Mouse (Mus musculus) lung, postnatal 0 days (tissue): ENCODE measurements around the gene Abraxas2. TPM values are rescaled to one million over a fixed set of nuclear protein-coding genes. Genes with fewer than 3 reads are reported as not detected.

Experiments used
- ATAC-seq: fragments of 200-750 bp; cut with Nextera tagmentation; 2 replicates; pipeline ENCODE4 v1.8.0; 2017; ENCODE audit warnings: moderate library complexity
- DNase-seq: peaks from one replicate; pipeline ENCODE4 v3.0.0-alpha.2; 2016; ENCODE audit warnings: low spot score
- H3K27ac ChIP-seq: fragments of 300-500 bp; sonication (generic); 2 replicates; pipeline ENCODE4 v1.5.1; 2014; ENCODE audit warnings: antibody characterized with exemption, mild to moderate bottlenecking, low read length, mixed read lengths
- H3K27me3 ChIP-seq: fragments of 300-500 bp; sonication (generic); replicated peaks from 2 replicates; pipeline ENCODE4 v1.6.1; 2014; ENCODE audit warnings: low read length, mixed read lengths; ENCODE audit not compliant: insufficient read depth
- H3K36me3 ChIP-seq: fragments of 300-500 bp; sonication (generic); 2 replicates; pipeline ENCODE4 v1.6.1; 2014; ENCODE audit warnings: low read length, mixed read lengths; ENCODE audit not compliant: insufficient read depth
- H3K4me1 ChIP-seq: fragments of 300-500 bp; sonication (generic); 2 replicates; pipeline ENCODE4 v1.6.1; 2014; ENCODE audit warnings: antibody characterized with exemption, low read depth, low read length, mixed read lengths; ENCODE audit not compliant: insufficient read depth
- H3K4me2 ChIP-seq: fragments of 300-500 bp; sonication (generic); replicated peaks from 2 replicates; pipeline ENCODE4 v1.6.1; 2014; ENCODE audit warnings: low read depth, mild to moderate bottlenecking, low read length, moderate library complexity, mixed read lengths
- H3K4me3 ChIP-seq: fragments of 300-500 bp; sonication (generic); 2 replicates; pipeline ENCODE4 v1.5.1; 2014; ENCODE audit warnings: low read depth, low read length
- H3K9ac ChIP-seq: fragments of 300-500 bp; sonication (generic); replicated peaks from 2 replicates; pipeline ENCODE4 v1.6.1; 2014; ENCODE audit warnings: low read depth, mild to moderate bottlenecking
- H3K9me3 ChIP-seq: fragments of 300-500 bp; sonication (generic); 2 replicates; pipeline ENCODE4 v1.6.1; 2016; ENCODE audit warnings: low read length, mixed read lengths
- CTCF ChIP-seq: IDR thresholded peaks from 2 replicates; pipeline ENCODE4 v1.5.1; 2016; ENCODE audit warnings: antibody characterized with exemption, mild to moderate bottlenecking
- EP300 ChIP-seq: IDR thresholded peaks from 2 replicates; pipeline ENCODE4 v1.6.1; 2016; ENCODE audit warnings: antibody characterized with exemption, mild to moderate bottlenecking, control low read depth
- WGBS: fragments of 180-500 bp; shearing (Covaris S2); extraction: QIAGEN DNeasy Blood & Tissue Kit; methylation state at CpG from one replicate; pipeline ENCODE4 v1.1.7; 2014; 5-methylcytosine and 5-hydroxymethylcytosine counted together
- polyA plus RNA-seq: library from polyadenylated mRNA; unstranded; fragments of >200 nt; fragmentation: Nextera tagmentation; extraction: Ambion mirVana; gene quantifications from 2 replicates; pipeline ENCODE4 v1.2.1, GENCODE M21; 2015

Gene Abraxas2
- polyA plus RNA-seq, 1 experiment from 2014 or later = 26.7 TPM

DNA sequence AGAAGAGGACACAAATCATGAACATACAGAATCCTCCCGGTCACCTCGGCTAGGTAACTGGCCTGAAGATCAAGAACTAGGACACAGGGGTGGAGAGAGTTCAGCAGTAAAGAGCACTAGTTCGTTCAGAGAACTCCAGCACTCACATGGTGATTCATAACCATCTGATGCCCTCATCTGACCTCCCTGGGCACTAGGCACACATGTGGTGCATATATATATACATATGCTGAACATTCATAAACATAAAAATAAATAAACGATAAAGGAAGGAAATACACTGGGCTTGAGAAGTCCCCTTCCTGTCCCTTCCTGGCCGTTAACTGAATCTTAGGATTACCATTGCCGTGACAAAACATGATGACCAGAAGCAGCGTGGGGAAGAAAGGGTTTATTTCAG lies 33.8 kb downstream of the Abraxas2 start:
- Histone ChIP-seq H3K4me1 (no peaks in the 10 kb centered on the region), H3K9me3 (no peaks in the 10 kb centered on the region), H3K27ac (no peak overlapping the region), H3K4me3 (no peak overlapping the region), H3K4me2 (no peak overlapping the region), H3K9ac (no peak overlapping the region), H3K36me3 (no peaks in the 10 kb centered on the region), H3K27me3 (no peaks in the 10 kb centered on the region)
- WGBS = 57% methylated on average over 7 of the region's 7 CpGs
- DNase-seq = no peak
- TF ChIP-seq CTCF (no peak), EP300 (no peak)
- no peak for ATAC-seq

DNA sequence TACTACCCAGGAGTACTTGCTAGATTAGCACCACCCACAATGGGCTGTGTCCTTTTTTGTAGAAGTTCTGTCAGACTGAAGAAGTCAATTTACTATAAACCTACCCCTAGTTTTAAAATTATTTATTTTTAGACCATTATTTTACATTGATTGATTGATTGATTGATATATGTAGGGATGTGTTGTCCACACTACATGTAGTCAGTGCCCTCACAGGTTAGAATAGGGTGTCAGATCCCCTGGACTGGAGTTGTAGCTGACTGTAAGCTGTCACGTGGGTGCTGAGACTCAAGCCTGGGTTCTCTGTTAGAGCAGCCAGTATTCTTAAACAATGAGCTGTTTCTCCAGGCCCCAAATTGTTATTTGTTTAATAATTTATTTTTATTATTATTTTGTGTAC lies 34.3 kb downstream of the Abraxas2 start:
- WGBS = 83% methylated on average over 1 of the region's 1 CpGs
- Histone ChIP-seq H3K36me3 (no peaks in the 10 kb centered on the region), H3K9me3 (no peaks in the 10 kb centered on the region), H3K9ac (no peak overlapping the region), H3K27me3 (no peaks in the 10 kb centered on the region), H3K4me3 (no peak overlapping the region), H3K4me2 (no peak overlapping the region), H3K27ac (no peak overlapping the region), H3K4me1 (no peaks in the 10 kb centered on the region)
- DNase-seq = no peak
- ATAC-seq = no peak
- TF ChIP-seq EP300 = no peak
- TF ChIP-seq CTCF = no peak

DNA sequence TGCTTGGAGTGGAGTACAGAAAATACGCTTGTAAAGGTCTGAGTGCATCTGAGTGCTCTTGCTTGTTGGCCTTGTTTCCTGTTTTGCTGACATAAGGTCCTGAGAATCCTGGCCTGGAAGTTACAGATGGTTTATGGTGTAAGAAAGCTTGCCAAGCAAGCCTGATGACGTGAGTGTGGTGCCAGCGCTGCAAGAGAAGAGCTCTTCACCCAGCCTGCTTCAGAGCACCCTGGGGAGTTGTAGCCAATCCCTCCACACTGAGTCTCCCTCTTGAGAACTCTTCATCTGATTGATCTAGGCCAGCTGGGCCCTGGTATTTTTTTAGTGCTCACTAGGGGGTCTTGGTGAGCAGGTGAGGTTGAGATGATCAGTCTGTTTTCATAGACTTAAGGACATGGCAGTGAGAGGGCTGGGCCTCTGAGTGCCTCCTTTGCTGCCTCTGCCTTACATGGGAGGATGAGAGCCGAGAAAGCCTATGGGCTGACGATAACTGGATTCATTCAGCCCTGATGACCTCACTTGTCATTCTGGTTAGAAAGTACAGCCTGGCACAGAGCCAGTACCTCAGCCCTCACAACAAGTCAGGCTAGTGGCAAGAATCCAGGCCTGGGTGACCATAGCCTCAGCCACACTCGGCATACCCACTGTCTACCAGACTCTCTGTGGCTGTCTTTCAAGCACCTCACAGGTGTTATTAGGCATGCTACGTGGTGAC lies 36.0 kb downstream of the Abraxas2 start:
- DNase-seq = peak; percentile 88
- Histone ChIP-seq H3K4me3 (no peak overlapping the region), H3K27ac (no peak overlapping the region), H3K9ac (no peak overlapping the region), H3K4me1 (no peaks in the 10 kb centered on the region), H3K36me3 (no peaks in the 10 kb centered on the region), H3K4me2 (no peak overlapping the region), H3K9me3 (no peaks in the 10 kb centered on the region), H3K27me3 (no peaks in the 10 kb centered on the region)
- TF ChIP-seq EP300 (no peak), CTCF (no peak)
- WGBS = 34% methylated on average over 7 of the region's 7 CpGs
- ATAC-seq = peak; percentile 91

DNA sequence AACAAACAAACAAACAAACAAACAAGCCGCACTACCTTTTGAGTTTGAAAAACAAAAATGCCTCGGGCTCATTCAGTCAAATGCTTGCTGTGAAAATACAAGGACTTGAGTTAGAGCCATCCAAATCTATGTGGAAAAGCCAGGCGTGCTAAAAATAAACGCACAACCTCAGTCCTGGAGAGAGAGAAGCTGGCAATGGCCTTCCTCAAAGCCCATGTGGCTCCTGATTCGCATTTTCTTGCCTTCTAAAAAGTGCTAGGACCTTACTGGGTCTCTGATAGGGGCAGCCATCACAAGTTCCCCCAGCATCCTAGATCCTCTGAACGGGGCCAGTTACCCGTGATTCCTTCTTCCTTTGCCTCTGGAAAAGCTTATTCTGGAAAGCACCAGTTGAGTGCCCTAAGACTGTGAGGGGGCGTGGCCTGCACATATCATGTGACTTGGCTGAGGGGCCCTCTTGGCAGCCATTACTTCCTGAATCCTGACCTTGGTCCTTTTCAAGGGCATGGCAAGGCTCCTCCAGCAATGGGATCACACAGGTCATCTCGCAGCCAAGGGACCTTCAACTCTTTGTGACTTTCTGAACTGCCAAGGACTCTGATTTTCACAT lies 37.3 kb downstream of the Abraxas2 start:
- H3K27ac ChIP-seq = no peak overlapping the region
- H3K4me1 ChIP-seq = no peaks in the 10 kb centered on the region
- 82% methylated on average over 9 of the region's 9 CpGs for WGBS
- H3K9ac ChIP-seq = no peak overlapping the region
- no peak overlapping the region for H3K4me3 ChIP-seq
- no peak for DNase-seq
- no peak for ATAC-seq
- no peaks in the 10 kb centered on the region for H3K36me3 ChIP-seq
- no peaks in the 10 kb centered on the region for H3K27me3 ChIP-seq
- no peaks in the 10 kb centered on the region for H3K9me3 ChIP-seq
- TF ChIP-seq EP300 (no peak), CTCF (no peak)
- no peak overlapping the region for H3K4me2 ChIP-seq

DNA sequence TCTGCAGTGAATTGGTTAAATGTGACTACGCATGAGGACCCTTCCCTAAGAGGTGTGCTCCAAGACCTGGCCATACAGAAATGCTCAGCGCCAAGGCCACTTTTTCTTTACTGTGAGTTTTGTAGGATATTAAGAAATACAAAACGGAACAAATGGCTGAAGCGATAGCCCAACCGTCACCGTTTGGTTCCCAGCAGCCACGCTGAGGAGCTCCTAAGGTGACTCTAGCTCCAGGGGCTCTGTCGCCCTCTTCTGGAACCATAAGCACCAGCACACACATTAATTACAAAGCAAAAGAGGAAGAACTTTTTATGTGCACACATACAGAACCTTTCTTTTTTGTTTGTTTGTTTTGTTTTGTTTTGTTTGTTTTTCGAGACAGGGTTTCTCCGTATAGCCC lies 38.2 kb downstream of the Abraxas2 start:
- H3K27ac ChIP-seq = no peak overlapping the region
- no peaks in the 10 kb centered on the region for H3K9me3 ChIP-seq
- H3K36me3 ChIP-seq = no peaks in the 10 kb centered on the region
- H3K4me2 ChIP-seq = no peak overlapping the region
- no peaks in the 10 kb centered on the region for H3K27me3 ChIP-seq
- H3K4me1 ChIP-seq = no peaks in the 10 kb centered on the region
- 80% methylated on average over 10 of the region's 10 CpGs for WGBS
- ATAC-seq (no peak), DNase-seq (no peak)
- H3K4me3 ChIP-seq = no peak overlapping the region
- H3K9ac ChIP-seq = no peak overlapping the region
- TF ChIP-seq EP300 = no peak
- peak; percentile 16; the same call in 1 of the 2 replicates for TF ChIP-seq CTCF

DNA sequence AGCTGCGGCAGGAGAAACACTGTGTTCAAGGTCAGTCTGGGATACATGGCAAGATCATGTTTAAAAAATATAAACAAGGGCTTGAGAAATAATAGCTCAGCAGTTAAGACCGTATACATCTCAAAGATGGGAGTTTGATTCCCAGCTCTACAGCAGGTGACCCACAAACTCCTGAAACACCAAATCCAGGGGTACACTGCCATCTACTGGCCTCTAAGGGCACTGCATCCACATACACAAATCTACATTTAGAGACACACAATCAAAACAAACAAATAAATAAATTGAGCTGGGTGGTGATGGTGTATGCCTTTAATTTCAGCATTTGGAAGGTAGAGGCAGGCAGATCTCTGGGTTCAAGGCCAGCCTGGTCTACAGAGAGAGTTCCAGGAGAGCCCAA lies 39.2 kb downstream of the Abraxas2 start:
- no peak overlapping the region for H3K9ac ChIP-seq
- H3K4me2 ChIP-seq = no peak overlapping the region
- no peaks in the 10 kb centered on the region for H3K27me3 ChIP-seq
- no peak for ATAC-seq
- no peak overlapping the region for H3K4me3 ChIP-seq
- no peak overlapping the region for H3K27ac ChIP-seq
- H3K4me1 ChIP-seq = no peaks in the 10 kb centered on the region
- H3K36me3 ChIP-seq = no peaks in the 10 kb centered on the region
- 88% methylated on average over 2 of the region's 2 CpGs for WGBS
- no peak for DNase-seq
- no peaks in the 10 kb centered on the region for H3K9me3 ChIP-seq
- TF ChIP-seq CTCF (peak; percentile 68), EP300 (no peak)
